8 mouse cellular contexts compared by ENCODE assay signal in the genomic region with DNA sequence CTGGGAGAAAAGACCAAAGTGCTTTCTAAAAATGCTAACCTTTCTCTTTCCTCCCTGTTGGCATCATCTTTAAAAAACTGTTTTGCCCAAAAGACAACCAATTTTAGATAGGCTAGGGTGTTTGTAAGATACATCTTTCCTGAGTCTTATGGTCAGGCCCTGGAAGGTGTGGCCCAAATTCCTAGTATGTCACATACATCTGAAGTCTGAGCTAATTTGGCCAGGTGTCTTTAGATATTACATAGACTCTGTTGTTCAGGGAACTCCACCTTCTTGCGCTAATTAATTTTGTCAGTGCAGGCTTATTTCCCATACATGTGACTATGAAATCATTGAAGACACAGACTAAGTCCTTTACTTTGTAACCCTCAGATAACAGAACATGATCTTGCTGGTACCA. TPM values are rescaled to one million over a fixed set of nuclear protein-coding genes. Genes with fewer than 3 reads are reported as not detected.
DNase-seq lines count a peak whose midpoint lies in the region; ATAC-seq lines count a peak whose summit lies in the region.
"Had no signal": no experiment of that assay in that cellular context is flagged by ENCODE, and none has a peak within 500 bp of the region (broad histone marks: within the 10 kb centered on the region; RNA-seq: fewer than 3 reads in every experiment).

No protein-coding gene starts in this region.

- H3K9me3 ChIP-seq in megakaryocyte, embryonic 14.5 days: no peaks in the 10 kb centered on the region
- H3K9me3 ChIP-seq in forebrain, embryonic 11.5 days (ENCODE audit: control insufficient read depth, low read length): no peaks in the 10 kb centered on the region
- H3K9me3 ChIP-seq in limb, embryonic 15.5 days: no peaks in the 10 kb centered on the region

- H3K4me3 ChIP-seq in megakaryocyte, embryonic 14.5 days (replicated peaks): peak overlapping the region; percentile 93
- H3K4me3 ChIP-seq in forebrain, embryonic 11.5 days (ENCODE audit: low read depth, low read length): peak overlapping the region; percentile 96
- H3K4me3 ChIP-seq in limb, embryonic 15.5 days: peak overlapping the region; percentile 95

- peaks cover 19% of the 10 kb centered on the region for H3K36me3 ChIP-seq in megakaryocyte, embryonic 14.5 days (replicated peaks; ENCODE audit: low read length)
- H3K36me3 ChIP-seq in forebrain, embryonic 11.5 days (ENCODE audit: control insufficient read depth, insufficient read depth, low read length): no peaks in the 10 kb centered on the region
- H3K36me3 ChIP-seq in limb, embryonic 15.5 days: no peaks in the 10 kb centered on the region

- ATAC-seq in megakaryocyte, adult 5-6 weeks (ENCODE audit: poor library complexity, severe bottlenecking): no peak
- no peak for ATAC-seq in forebrain, embryonic 11.5 days (replicated peaks; ENCODE audit: low FRiP score)
- no peak for ATAC-seq in limb, embryonic 15.5 days (ENCODE audit: insufficient number of reproducible peaks, low FRiP score, low TSS enrichment, low read depth)

- no peaks in the 10 kb centered on the region for H3K27me3 ChIP-seq in megakaryocyte, embryonic 14.5 days (replicated peaks)
- no peaks in the 10 kb centered on the region for H3K27me3 ChIP-seq in forebrain, embryonic 11.5 days (ENCODE audit: control insufficient read depth, insufficient read depth, low read length)
- no peaks in the 10 kb centered on the region for H3K27me3 ChIP-seq in limb, embryonic 15.5 days

- H3K4me2 ChIP-seq in forebrain, embryonic 11.5 days (ENCODE audit: low read depth, low read length, severe bottlenecking): peak overlapping the region; percentile 73
- peak overlapping the region; percentile 76 for H3K4me2 ChIP-seq in limb, embryonic 15.5 days

- H3K9ac ChIP-seq in forebrain, embryonic 11.5 days (ENCODE audit: low read length): peak overlapping the region; percentile 99; the same call in 1 of the 2 replicates
- H3K9ac ChIP-seq in limb, embryonic 15.5 days: no peak overlapping the region

- H3K27ac ChIP-seq in forebrain, embryonic 11.5 days (ENCODE audit: low read depth, low read length): no peak overlapping the region
- no peak overlapping the region for H3K27ac ChIP-seq in limb, embryonic 15.5 days

- no peak for DNase-seq in forebrain, embryonic 11.5 days (ENCODE audit: low spot score)
- DNase-seq in adrenal gland, postnatal 36 days: no peak
- no peak for DNase-seq in retina, embryonic 14.5 days (ENCODE audit: low spot score)
- DNase-seq in cerebellum, adult 11-12 months: no peak
- DNase-seq: left cerebral cortex, postnatal 4 days had no signal

- 86% methylated on average over 1 of the region's 1 CpGs for WGBS in forebrain, embryonic 11.5 days
- WGBS in limb, embryonic 15.5 days: 57% methylated on average over 1 of the region's 1 CpGs

- H3K4me1 ChIP-seq in megakaryocyte, embryonic 14.5 days: peaks cover 55% of the 10 kb centered on the region
- H3K4me1 ChIP-seq in forebrain, embryonic 11.5 days (replicated peaks; ENCODE audit: control insufficient read depth, insufficient read depth, low read length): peaks cover 2% of the 10 kb centered on the region; the same call in 1 of the 2 replicates
- peaks cover 11% of the 10 kb centered on the region; the same call in 1 of the 2 replicates for H3K4me1 ChIP-seq in limb, embryonic 15.5 days

RNA-seq across cellular contexts. Expression of gene Cul1, which starts 2.6 kb away (rescaled TPM):
- 1.4 and 6.4 TPM in 2 replicates for polyA plus RNA-seq in megakaryocyte, embryonic 14.5 days (2012; ENCODE audit: insufficient read depth, low replicate concordance)
- 138 and 160 TPM in 2 replicates for total RNA-seq in megakaryocyte, adult 5-6 weeks (2015)
- total RNA-seq in megakaryocyte, adult 5-6 weeks (2017): 94.6 and 95.0 TPM in 2 replicates
- polyA plus RNA-seq in forebrain, embryonic 11.5 days (2014; fragmentation: Nextera tagmentation; extraction: Ambion mirVana): 221 and 234 TPM in 2 replicates
- 124 and 126 TPM in 2 replicates for polyA plus RNA-seq in limb, embryonic 15.5 days (2015; fragmentation: Nextera tagmentation; extraction: Ambion mirVana)
- 100 to 1,000 TPM; 102 to 106 TPM for total RNA-seq in adrenal gland, postnatal 36 days (2021)

Comparison
In these comparisons a context has a peak if more than half of its experiments do, and no peak if none do; other contexts are left out.
1. RNA of gene Cul1, which starts 2.6 kb away (polyA plus RNA-seq): 221 to 234 TPM in forebrain, embryonic 11.5 days and 124 to 126 TPM in limb, embryonic 15.5 days; 1.4 to 6.4 TPM in megakaryocyte, embryonic 14.5 days; every median in the first group is over 10 times any median in the second.
2. Peak in every context shown above with its lines, with median percentiles within 50 percentile points of each other: H3K4me3 ChIP-seq.